Mouse (Mus musculus) c-Kit-negative CD71-positive TER-119-positive erythroid progenitor cells, embryonic 14.5 days (primary cell): ENCODE measurements around the gene Armh4.
"Not testable (repeated sequence)": the region's sequence is repeated elsewhere in the genome, so short reads cannot be mapped to it uniquely, and the experiment has no call there.

Experiments
- DNase-seq: peaks from one replicate; pipeline ENCODE4 v3.0.0-alpha.2; 2013; ENCODE audit warnings: low read depth, low spot score

Armh4 gene

GRCm38 (mm10) chr14:49782715-49783531 is at the start of gene Armh4:
Gene Armh4, minus strand, starts transcription at chr14:49783383.
- DNase-seq = no peak

GRCm38 (mm10) chr14:49829192-49830171 is 46.3 kb upstream of the Armh4 start:
- no peak for DNase-seq

- DNase-seq = not testable (repeated sequence)
Measured at GRCm38 (mm10) chr14:49819721-49820440, 36.7 kb upstream of the Armh4 start.

GRCm38 (mm10) chr14:49818713-49819208 is 35.6 kb upstream of the Armh4 start:
- not testable (repeated sequence) for DNase-seq

GRCm38 (mm10) chr14:49812966-49813365 is 29.8 kb upstream of the Armh4 start:
- DNase-seq = not testable (repeated sequence)

- not testable (repeated sequence) for DNase-seq
Measured at GRCm38 (mm10) chr14:49805051-49805450, 21.9 kb upstream of the Armh4 start.

GRCm38 (mm10) chr14:49801444-49801843 is 18.3 kb upstream of the Armh4 start:
- DNase-seq = no peak

- no peak for DNase-seq
Measured at GRCm38 (mm10) chr14:49793948-49794347, 10.8 kb upstream of the Armh4 start.

GRCm38 (mm10) chr14:49790542-49790941 is 7.4 kb upstream of the Armh4 start:
- DNase-seq = no peak

- no peak for DNase-seq
Measured at GRCm38 (mm10) chr14:49785793-49786192, 2.6 kb upstream of the Armh4 start.

GRCm38 (mm10) chr14:49783866-49784265 is 683 bp upstream of the Armh4 start:
- DNase-seq = no peak

GRCm38 (mm10) chr14:49780416-49780815 is 2.8 kb downstream of the Armh4 start:
- no peak for DNase-seq

- DNase-seq = not testable (repeated sequence)
Measured at GRCm38 (mm10) chr14:49777539-49777938, 5.6 kb downstream of the Armh4 start.

- no peak for DNase-seq
Measured at GRCm38 (mm10) chr14:49771746-49772145, 11.4 kb downstream of the Armh4 start.

GRCm38 (mm10) chr14:49766601-49767000 is 16.6 kb downstream of the Armh4 start:
- no peak for DNase-seq

GRCm38 (mm10) chr14:49755845-49756244 is 27.3 kb downstream of the Armh4 start:
- no peak for DNase-seq

GRCm38 (mm10) chr14:49752614-49753013 is 30.6 kb downstream of the Armh4 start:
- DNase-seq = no peak

- DNase-seq = no peak
Measured at GRCm38 (mm10) chr14:49745874-49746273, 37.3 kb downstream of the Armh4 start.

GRCm38 (mm10) chr14:49743946-49744526 is 39.1 kb downstream of the Armh4 start:
- no peak for DNase-seq

GRCm38 (mm10) chr14:49739328-49739727 is 43.9 kb downstream of the Armh4 start:
- DNase-seq = no peak
